Mouse (Mus musculus): ENCODE measurements around the gene Maml3.

Gene Maml3

GRCm38 (mm10) chr3:51648037-51648664, 456.7 kb downstream of the Maml3 start:
- DNase-seq = peak; percentile 78

- DNase-seq = no peak
Measured at GRCm38 (mm10) chr3:51647356-51647755, 457.5 kb downstream of the Maml3 start.

GRCm38 (mm10) chr3:51646301-51646700, 458.6 kb downstream of the Maml3 start:
- no peak for DNase-seq

GRCm38 (mm10) chr3:51645484-51645883, 459.4 kb downstream of the Maml3 start:
- no peak for DNase-seq

- DNase-seq = no peak
Measured at GRCm38 (mm10) chr3:51638260-51638659, 466.6 kb downstream of the Maml3 start.

GRCm38 (mm10) chr3:51637326-51637725, 467.6 kb downstream of the Maml3 start:
- DNase-seq = no peak

GRCm38 (mm10) chr3:51636700-51637099, 468.2 kb downstream of the Maml3 start:
- no peak for DNase-seq

GRCm38 (mm10) chr3:51635960-51636359, 468.9 kb downstream of the Maml3 start:
- DNase-seq = no peak
